Mouse (Mus musculus) limb, embryonic 10.5 days (tissue): ENCODE measurements around the gene Prok1. TPM values are rescaled to one million over a fixed set of nuclear protein-coding genes. Genes with fewer than 3 reads are reported as not detected.

Source experiments
- DNase-seq: peaks from one replicate; pipeline ENCODE4 v3.0.0-alpha.2; 2017; ENCODE audit warnings: low spot score
- H3K27ac ChIP-seq: fragments of 300-500 bp; sonication (generic); 2 replicates; pipeline ENCODE4 v1.5.1; 2016; ENCODE audit warnings: mild to moderate bottlenecking
- H3K27me3 ChIP-seq: fragments of 300-500 bp; sonication (generic); 2 replicates; pipeline ENCODE4 v1.6.1; 2016; ENCODE audit warnings: low read depth, mild to moderate bottlenecking; ENCODE audit not compliant: poor library complexity, severe bottlenecking
- H3K36me3 ChIP-seq: fragments of 300-500 bp; sonication (generic); 2 replicates; pipeline ENCODE4 v1.6.1; 2016; ENCODE audit warnings: mild to moderate bottlenecking, moderate library complexity
- H3K4me1 ChIP-seq: fragments of 300-500 bp; sonication (generic); 2 replicates; pipeline ENCODE4 v1.6.1; 2016
- H3K4me3 ChIP-seq: fragments of 300-500 bp; sonication (generic); 2 replicates; pipeline ENCODE4 v1.5.1; 2016; ENCODE audit warnings: mild to moderate bottlenecking, moderate library complexity
- H3K9me3 ChIP-seq: fragments of 300-500 bp; sonication (generic); replicated peaks from 2 replicates; pipeline ENCODE4 v1.6.1; 2016; ENCODE audit warnings: mild to moderate bottlenecking
- WGBS: fragments of 180-500 bp; shearing (Covaris S2); methylation state at CpG from one replicate; pipeline ENCODE4 v1.1.7; 2016; 5-methylcytosine and 5-hydroxymethylcytosine counted together
- polyA plus RNA-seq: library from polyadenylated mRNA; unstranded; fragments of >200 nt; fragmentation: Nextera tagmentation; extraction: Ambion mirVana; gene quantifications from 2 replicates; pipeline ENCODE4 v1.2.1, GENCODE M21; 2016

The Prok1 gene
- not detected in 2 replicates for polyA plus RNA-seq

DNA sequence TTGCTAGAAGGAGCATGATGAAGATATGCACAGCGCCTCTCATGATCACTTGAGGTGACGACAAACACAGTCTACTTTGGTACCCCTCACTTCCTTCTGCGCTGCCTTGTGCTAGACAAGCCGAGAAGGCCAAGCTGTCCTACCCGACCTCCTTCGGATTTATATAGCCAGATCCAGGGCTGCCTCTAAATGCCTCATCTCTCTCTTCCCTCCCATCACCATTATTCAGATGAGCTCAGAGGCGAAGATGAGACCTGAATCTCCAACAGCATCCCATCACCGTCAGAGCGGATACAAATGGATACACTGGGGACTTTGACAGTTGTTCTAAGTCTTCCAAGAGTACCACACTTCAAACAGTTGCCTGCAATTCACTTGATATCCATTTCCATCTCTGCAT is at the start of gene Prok1:
Gene Prok1, minus strand, starts transcription at position 101 of the 400 bp plus-strand sequence.
- Histone ChIP-seq H3K27me3 (no peaks in the 10 kb centered on the region), H3K9me3 (no peaks in the 10 kb centered on the region), H3K4me1 (peaks cover 6% of the 10 kb centered on the region; the same call in 1 of the 2 replicates), H3K4me3 (no peak within 1 kb of the TSS), H3K27ac (no peak within 1 kb of the TSS), H3K36me3 (no peaks in the 10 kb centered on the region)
- WGBS: 93% methylated on average over 9 of the region's 9 CpGs
- no peak for DNase-seq

GRCm38 (mm10) chr3:107287346-107287745 is 47.8 kb upstream of the Prok1 start:
- no peaks in the 10 kb centered on the region for H3K27me3 ChIP-seq
- H3K4me1 ChIP-seq: peaks cover 19% of the 10 kb centered on the region
- DNase-seq: no peak
- H3K9me3 ChIP-seq: no peaks in the 10 kb centered on the region
- no peak overlapping the region for H3K27ac ChIP-seq
- H3K36me3 ChIP-seq: peaks cover 24% of the 10 kb centered on the region
- no peak overlapping the region for H3K4me3 ChIP-seq

DNA sequence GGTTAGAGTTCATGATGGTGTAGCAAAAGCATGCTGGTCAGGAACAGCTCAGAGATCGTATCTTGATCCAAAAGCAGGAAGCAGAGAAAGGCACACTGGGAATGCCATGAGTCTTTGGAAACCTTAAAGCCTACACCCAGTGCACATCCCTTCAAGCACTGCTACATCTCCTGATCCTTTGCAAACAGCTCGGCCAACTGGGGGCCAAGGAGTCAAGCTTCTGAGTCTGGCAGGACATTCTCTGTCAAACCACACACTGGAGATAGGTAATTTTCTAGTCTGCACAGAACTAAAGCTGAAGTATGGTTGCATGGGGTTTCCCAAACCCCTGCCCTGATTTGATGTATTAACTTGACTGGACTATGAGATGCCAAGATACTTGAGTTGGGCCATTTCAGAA is 46.6 kb upstream of the Prok1 start:
- Histone ChIP-seq H3K27ac (no peak overlapping the region), H3K4me3 (no peak overlapping the region), H3K4me1 (peaks cover 16% of the 10 kb centered on the region), H3K36me3 (peaks cover 30% of the 10 kb centered on the region), H3K27me3 (no peaks in the 10 kb centered on the region), H3K9me3 (no peaks in the 10 kb centered on the region)
- WGBS: 86% methylated on average over 2 of the region's 2 CpGs
- no peak for DNase-seq

DNA sequence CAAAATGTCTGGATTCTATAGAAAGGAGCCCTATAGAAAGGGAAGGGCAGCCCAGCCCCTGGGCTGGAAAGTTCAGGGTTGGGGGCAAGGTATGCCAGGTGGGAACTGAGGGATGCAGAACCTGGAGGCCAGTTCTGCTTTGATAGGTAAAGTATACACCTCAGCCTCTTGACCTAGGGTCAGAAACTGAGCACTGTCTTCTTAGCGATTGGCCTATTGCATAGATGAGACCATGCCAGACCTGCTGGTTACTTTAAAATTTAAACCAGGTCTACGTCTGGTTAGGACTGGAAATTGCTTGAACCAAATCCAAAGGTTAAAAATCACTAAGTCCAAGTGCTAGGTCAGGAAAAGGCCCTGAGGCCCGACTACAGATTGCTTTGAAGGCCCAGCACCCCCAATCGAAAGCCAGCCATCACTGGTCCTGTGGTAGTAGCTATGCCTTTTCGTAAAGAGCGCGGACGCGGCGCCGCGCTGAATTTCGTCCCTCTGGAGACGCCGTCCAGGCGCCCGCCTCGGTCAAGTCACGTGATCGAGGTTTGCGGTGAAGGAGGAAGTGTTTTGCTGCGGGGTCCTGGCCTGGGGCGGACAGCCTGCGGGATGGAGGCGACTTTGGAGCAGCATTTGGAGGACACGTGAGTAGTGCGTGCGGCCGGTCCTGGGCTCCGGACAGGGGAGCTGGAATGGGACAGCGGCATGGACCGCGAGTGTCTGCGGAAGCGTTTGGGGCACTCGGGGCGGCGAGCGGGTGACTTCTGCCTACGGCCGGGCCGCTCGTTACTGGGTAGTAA is 39.2 kb upstream of the Prok1 start, which contains the start of gene Lamtor5:
Gene Lamtor5, plus strand, starts transcription at position 380 of the 791 bp plus-strand sequence.
- H3K4me3 ChIP-seq: peak within 1 kb of the TSS; percentile 85
- peaks cover 18% of the 10 kb centered on the region for H3K36me3 ChIP-seq
- DNase-seq: peak; percentile 94
- H3K4me1 ChIP-seq: peaks cover 29% of the 10 kb centered on the region
- no peaks in the 10 kb centered on the region for H3K9me3 ChIP-seq
- peak within 1 kb of the TSS; percentile 83 for H3K27ac ChIP-seq
- H3K27me3 ChIP-seq: peaks cover 7% of the 10 kb centered on the region; the same call in 1 of the 2 replicates
- 3% methylated on average over 43 of the region's 43 CpGs for WGBS

DNA sequence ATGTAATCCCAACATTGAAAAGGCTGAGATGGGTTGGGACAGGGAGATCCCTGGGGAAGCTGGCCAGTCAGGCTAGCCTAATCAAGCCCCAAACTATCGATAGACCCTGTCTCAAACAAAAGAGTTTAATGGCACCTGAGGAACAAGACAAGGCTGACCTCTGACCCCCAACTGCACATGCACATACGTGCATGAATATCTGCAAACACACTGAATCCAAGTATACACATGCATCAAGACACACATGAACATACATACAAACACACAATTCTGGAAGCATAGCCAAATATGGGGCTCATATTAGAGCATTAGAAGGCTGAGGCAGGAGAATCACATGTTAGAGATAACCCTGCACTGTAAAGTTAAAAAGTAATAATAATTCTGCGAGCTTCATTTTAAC is 37.1 kb upstream of the Prok1 start:
- no peak for DNase-seq
- WGBS: 89% methylated on average over 3 of the region's 3 CpGs
- Histone ChIP-seq H3K4me1 (peaks cover 26% of the 10 kb centered on the region), H3K4me3 (no peak overlapping the region), H3K9me3 (no peaks in the 10 kb centered on the region), H3K27ac (no peak overlapping the region), H3K36me3 (no peaks in the 10 kb centered on the region), H3K27me3 (peaks cover 7% of the 10 kb centered on the region; the same call in 1 of the 2 replicates)

GRCm38 (mm10) chr3:107275996-107276395 is 36.5 kb upstream of the Prok1 start:
- WGBS: 56% methylated on average over 4 of the region's 4 CpGs
- no peaks in the 10 kb centered on the region for H3K36me3 ChIP-seq
- no peak for DNase-seq
- H3K4me1 ChIP-seq: peaks cover 22% of the 10 kb centered on the region
- H3K4me3 ChIP-seq: no peak overlapping the region
- no peak overlapping the region for H3K27ac ChIP-seq
- peaks cover 7% of the 10 kb centered on the region; the same call in 1 of the 2 replicates for H3K27me3 ChIP-seq
- no peaks in the 10 kb centered on the region for H3K9me3 ChIP-seq

GRCm38 (mm10) chr3:107275351-107275750 is 35.8 kb upstream of the Prok1 start:
- H3K27ac ChIP-seq: no peak overlapping the region
- H3K4me3 ChIP-seq: no peak overlapping the region
- H3K9me3 ChIP-seq: no peaks in the 10 kb centered on the region
- peaks cover 18% of the 10 kb centered on the region for H3K4me1 ChIP-seq
- H3K36me3 ChIP-seq: no peaks in the 10 kb centered on the region
- no peak for DNase-seq
- WGBS: 71% methylated on average over 5 of the region's 5 CpGs
- H3K27me3 ChIP-seq: peaks cover 7% of the 10 kb centered on the region; the same call in 1 of the 2 replicates

DNA sequence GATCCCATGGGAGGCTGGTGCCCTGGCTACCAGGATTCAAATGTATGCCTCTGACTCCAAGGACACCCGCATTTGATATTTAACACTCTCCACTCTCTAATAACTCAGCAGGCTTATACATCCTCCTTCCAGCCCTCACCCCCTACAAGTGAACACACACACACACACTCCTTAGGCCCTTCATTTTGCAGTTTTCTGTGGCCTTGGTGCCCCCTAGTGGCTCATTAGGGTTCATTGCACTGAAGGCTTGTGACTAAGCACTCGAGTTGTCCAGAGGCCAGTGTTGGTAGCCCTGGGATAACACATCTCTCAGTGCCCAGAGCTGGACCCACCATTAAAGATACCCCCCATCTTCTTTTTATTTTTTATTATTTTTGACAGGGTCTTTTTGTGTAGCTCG is 34.3 kb upstream of the Prok1 start:
- peaks cover 7% of the 10 kb centered on the region; the same call in 1 of the 2 replicates for H3K27me3 ChIP-seq
- 11% methylated on average over 3 of the region's 3 CpGs for whole genome bisulfite sequencing
- no peaks in the 10 kb centered on the region for H3K9me3 ChIP-seq
- H3K27ac ChIP-seq: no peak overlapping the region
- no peak overlapping the region for H3K4me3 ChIP-seq
- no peaks in the 10 kb centered on the region for H3K36me3 ChIP-seq
- peaks cover 7% of the 10 kb centered on the region for H3K4me1 ChIP-seq
- peak; percentile 66 for DNase-seq

DNA sequence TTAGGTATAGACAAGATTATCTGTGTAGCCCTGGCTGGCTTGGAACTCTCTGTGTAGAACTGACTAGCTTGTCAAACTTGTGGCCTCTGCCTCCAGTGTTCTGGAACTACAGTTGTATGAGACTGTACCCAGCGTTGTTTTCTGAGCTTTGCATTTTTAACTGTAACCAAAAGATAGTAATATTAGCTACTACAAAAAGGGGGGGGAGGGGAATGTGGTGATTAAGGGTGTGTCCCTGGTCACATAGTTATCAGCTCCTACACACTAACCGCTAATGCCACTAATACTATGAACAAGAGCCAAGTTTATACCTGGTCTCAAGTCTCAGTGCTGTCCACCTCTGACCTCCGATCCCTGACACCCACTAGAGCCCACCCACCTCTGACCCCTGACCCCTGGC is 32.9 kb upstream of the Prok1 start:
- no peaks in the 10 kb centered on the region for H3K4me1 ChIP-seq
- H3K4me3 ChIP-seq: no peak overlapping the region
- WGBS: 92% methylated on average over 3 of the region's 3 CpGs
- DNase-seq: no peak
- H3K27me3 ChIP-seq: peaks cover 7% of the 10 kb centered on the region; the same call in 1 of the 2 replicates
- H3K36me3 ChIP-seq: no peaks in the 10 kb centered on the region
- H3K27ac ChIP-seq: no peak overlapping the region
- no peaks in the 10 kb centered on the region for H3K9me3 ChIP-seq

DNA sequence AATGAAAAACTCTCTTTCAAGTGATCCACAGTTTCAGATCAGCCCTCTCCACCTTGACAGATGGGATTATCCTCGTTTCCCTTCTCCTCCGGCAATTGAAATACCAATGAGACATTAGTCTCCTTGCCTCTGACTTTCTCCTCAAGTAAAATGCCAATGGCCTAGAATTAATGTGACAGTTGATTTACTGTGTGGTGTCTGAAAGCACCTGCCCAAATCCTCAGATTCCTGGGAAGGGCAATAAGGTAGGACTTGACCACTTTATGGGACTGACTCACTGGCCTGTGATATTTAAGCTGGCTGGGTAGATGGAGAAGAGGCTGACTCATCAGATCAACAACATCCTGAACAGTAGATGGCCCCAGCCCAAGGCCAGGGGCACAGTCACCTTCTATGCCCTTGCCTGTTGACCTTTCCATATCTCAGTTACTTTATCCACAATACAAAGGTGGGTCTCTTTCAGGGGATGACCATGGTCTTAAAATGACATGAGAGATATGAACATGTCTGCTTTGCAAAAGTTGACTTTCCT is 27.4 kb upstream of the Prok1 start:
- Histone ChIP-seq H3K36me3 (no peaks in the 10 kb centered on the region), H3K27me3 (no peaks in the 10 kb centered on the region), H3K4me3 (no peak overlapping the region), H3K9me3 (no peaks in the 10 kb centered on the region), H3K4me1 (peaks cover under 1% of the 10 kb centered on the region), H3K27ac (no peak overlapping the region)
- 56% methylated on average over 2 of the region's 2 CpGs for WGBS
- DNase-seq: no peak

GRCm38 (mm10) chr3:107261851-107262165 is 22.3 kb upstream of the Prok1 start:
- H3K27me3 ChIP-seq: no peaks in the 10 kb centered on the region
- H3K27ac ChIP-seq: 0 out of 2 replicates have a peak overlapping the region, but pooled peaks have one; percentile 76
- H3K4me1 ChIP-seq: peaks cover 17% of the 10 kb centered on the region
- H3K9me3 ChIP-seq: no peaks in the 10 kb centered on the region
- DNase-seq: no peak
- H3K4me3 ChIP-seq: no peak overlapping the region
- H3K36me3 ChIP-seq: no peaks in the 10 kb centered on the region
- WGBS: 50% methylated on average over 7 of the region's 7 CpGs

- Histone ChIP-seq H3K4me3 (no peak overlapping the region), H3K36me3 (no peaks in the 10 kb centered on the region), H3K4me1 (peaks cover 21% of the 10 kb centered on the region), H3K9me3 (no peaks in the 10 kb centered on the region), H3K27ac (peak overlapping the region; percentile 76), H3K27me3 (no peaks in the 10 kb centered on the region)
- 45% methylated on average over 8 of the region's 8 CpGs for WGBS
- no peak for DNase-seq
Measured at GRCm38 (mm10) chr3:107260956-107261850, 21.7 kb upstream of the Prok1 start.

DNA sequence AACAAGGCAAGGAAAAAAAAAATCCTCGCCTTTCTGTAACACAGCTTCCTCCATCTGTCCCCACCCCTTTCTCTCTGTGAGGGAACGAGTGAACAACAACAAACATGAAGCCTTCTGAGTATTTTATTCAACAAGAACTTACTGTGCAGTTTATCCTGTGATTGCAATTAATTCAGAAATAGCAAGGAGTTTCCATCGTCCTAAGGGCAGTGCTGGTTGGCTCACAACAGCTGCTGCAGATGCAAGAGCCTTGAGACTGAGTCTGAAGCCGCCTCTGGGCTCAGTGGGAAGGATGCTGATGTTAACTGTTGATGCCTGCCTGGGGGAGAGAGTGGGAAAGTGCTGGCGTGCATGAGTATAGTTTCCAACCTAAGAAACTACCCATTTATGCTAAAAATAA is 18.4 kb upstream of the Prok1 start:
- Histone ChIP-seq H3K27ac (no peak overlapping the region), H3K4me3 (no peak overlapping the region), H3K9me3 (no peaks in the 10 kb centered on the region), H3K4me1 (peaks cover 21% of the 10 kb centered on the region), H3K27me3 (no peaks in the 10 kb centered on the region), H3K36me3 (no peaks in the 10 kb centered on the region)
- no peak for DNase-seq
- WGBS: 76% methylated on average over 5 of the region's 5 CpGs
